Mouse (Mus musculus) fat pad, adult 2 months (tissue): Measurements from ENCODE around the gene Rap1gap2.

Experiments used
- DNase-seq: peaks from one replicate; pipeline ENCODE4 v3.0.0-alpha.2; 2011; ENCODE audit warnings: low read depth, low spot score; ENCODE audit errors: extremely low read depth

The Rap1gap2 gene

GRCm38 (mm10) chr11:74610545-74611176, at the start of gene Rap1gap2:
TSS of gene Rap1gap2 (minus strand) at chr11:74610915.
- DNase-seq, result no peak

- DNase-seq, result no peak
Observed at GRCm38 (mm10) chr11:74660336-74660735, 49.6 kb upstream of the Rap1gap2 start.

DNA sequence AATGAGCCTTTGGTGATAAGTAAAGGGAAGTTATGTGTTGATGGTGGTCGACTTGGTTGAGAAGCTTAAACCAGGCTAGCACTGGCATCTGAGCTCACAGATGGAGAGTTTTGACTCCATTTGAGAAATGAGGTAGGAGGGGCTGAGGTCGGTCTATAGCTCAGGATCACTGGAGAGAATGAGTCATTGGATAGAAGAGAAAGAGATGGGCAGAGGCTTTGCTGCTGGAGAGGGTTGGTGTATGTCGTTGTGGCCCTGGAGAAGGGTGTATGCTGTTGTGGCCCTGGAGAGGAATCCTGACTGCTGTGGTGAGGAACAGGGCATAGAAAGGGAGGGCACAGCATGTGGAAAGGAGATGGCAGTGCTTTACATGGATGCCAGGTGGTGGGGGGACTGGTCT, 45.2 kb upstream of the Rap1gap2 start:
- no peak for DNase-seq

DNA sequence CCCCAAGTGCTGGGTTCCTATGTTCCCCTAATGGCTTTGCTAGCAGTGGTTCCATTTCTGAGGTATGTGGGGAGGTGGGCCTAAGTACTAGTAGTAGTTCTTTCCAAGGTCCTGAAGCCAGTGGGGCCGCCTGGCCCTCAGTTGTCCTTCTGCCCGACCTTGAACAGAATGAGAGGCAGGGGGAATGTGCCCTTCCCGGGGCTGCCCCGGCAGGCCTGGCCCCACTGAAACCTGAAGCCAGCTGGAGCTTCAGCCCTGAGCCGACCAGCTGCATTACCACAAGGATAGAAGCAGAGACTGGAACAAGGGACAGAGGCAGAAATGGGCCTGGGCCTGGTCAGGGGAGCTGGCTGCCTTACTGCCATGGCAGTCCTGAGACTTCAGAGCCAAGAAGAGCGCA, 42.7 kb upstream of the Rap1gap2 start:
- DNase-seq, result no peak

DNA sequence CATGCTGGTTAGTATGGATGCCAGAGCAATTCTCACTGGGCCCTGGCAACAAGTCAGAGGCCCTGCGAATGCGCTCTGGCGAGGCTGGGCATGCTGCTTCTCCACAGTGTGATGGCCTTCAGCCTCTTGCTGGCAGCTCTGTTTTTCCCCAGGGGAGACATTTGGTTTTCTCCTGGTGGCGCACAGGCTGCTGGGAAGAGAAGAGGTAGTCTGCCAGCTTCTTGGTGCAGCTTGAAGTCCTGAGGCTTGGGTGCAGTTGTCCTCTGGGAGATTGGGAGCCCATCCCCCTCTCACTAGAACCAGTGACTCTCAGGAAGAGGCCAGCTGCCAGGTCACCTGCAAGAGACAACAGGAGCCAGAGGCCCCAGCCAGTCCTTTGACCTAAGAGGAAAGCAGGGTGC, 42.1 kb upstream of the Rap1gap2 start:
- no peak for DNase-seq

DNA sequence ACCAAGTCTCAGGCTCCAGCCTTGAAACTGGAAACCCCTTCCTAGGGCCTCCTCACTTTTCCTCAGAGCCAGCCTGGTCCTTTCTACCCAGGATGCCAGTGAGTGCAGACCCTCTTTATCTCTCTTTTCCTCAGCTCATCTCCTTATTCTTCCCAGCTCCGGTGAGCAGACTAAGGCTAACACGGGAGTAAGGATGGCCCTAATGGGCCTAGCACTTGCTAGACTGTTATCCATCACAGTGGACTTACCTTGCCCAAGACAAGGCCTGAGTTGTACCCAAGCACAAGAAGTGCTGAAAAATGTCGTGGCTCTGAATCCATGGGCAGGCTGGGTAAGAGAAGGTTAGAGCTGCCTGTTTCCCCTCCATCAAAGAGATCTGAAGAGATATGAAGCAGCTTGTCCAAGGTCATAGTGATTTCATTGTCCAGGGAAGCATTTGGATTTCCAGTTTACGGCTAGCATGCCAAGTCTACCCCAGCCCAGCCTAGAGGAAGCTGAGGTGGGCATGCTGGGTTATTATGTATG, 39.9 kb upstream of the Rap1gap2 start:
- no peak for DNase-seq

- DNase-seq, result no peak
Observed at GRCm38 (mm10) chr11:74649647-74650551, 39.2 kb upstream of the Rap1gap2 start.

- peak; percentile 74 for DNase-seq
Observed at GRCm38 (mm10) chr11:74649095-74649646, 38.5 kb upstream of the Rap1gap2 start, which contains the start of gene Cluh. TSS of gene Cluh (plus strand) at chr11:74649495.

DNA sequence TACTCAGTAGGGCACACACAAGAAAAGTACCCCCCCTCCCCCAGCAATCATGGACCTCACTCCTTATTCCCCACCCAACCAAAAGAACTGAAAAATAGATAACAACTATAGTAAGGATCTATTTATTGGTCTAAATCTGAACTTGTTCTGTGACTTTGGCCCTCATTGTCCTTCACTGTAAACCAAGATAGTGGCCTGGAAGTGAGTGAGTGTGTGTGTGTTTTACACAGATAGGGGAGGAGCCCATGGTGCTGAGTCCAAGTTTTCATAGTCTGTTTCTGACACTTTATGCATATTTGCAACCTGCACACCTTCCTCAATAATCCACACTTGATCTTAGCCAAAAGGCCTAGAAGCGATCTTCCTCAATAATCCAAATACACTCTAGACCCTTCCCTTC, 38.0 kb upstream of the Rap1gap2 start:
- DNase-seq, result no peak

GRCm38 (mm10) chr11:74647966-74648365, 37.3 kb upstream of the Rap1gap2 start:
- DNase-seq, result no peak

DNA sequence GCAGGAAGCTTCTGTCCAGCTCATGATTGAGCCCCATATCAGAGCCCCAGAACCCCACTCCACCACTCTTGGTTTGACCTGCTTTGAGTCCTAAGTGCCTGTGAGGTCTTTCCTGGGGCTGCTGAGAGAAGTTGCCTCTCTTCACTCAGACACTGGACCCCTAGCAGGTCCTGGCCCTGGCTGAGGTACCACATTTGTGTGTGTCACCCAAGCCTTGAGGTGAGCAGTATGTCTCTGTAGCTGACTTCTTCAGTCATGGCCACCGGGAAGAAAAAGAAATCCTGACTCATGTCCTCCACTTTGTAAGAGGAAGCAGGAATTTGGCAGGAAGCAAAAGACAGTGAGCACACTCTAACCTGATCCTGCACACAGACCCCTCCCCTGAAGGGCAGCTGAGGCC, 28.9 kb upstream of the Rap1gap2 start:
- no peak for DNase-seq

GRCm38 (mm10) chr11:74638791-74639411, 28.2 kb upstream of the Rap1gap2 start:
- peak; percentile 58 for DNase-seq

DNA sequence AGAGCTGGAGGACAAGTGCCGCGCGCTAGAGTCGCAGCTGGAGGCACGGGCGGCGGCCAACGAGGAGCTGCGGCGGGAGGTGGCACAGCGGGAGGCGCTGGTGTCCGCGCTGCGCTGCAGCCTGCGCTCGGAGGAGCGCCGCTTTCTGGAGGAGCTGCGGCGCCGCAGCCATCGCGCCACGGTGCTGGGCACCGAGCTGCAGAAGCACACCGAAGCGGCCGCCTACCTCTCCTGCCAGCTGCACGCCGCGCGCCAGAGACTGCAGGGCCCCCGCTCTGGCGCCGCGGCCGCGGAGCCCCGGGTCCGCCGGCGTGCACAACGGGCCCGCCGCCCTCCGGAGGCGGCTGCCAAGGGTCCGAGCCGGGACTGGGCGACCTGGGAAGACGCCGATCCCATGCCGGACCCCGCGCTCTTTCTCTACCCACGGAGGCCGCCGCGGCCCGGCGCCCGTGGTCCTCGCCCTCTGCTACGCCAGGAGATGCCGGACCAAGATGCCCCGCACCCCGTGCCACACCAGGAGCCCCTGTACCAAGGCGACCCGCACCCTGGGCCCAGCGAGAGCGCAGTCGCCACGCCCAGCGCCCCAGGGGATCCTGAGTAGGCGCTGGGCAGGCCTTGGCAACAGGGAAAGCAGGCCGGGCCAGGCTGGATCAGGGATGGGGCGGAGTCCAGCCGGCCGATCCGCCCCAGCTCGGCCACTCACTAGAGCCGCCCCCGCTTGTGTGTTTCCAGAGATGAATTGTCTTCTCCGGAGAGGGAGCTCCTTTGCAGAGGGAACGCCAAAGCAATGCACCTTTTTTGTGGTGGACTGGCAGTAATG, 27.5 kb upstream of the Rap1gap2 start:
- DNase-seq, result no peak

- DNase-seq, result no peak
Observed at GRCm38 (mm10) chr11:74637486-74637885, 26.8 kb upstream of the Rap1gap2 start.

GRCm38 (mm10) chr11:74634490-74635275, 24.0 kb upstream of the Rap1gap2 start:
- DNase-seq, result no peak

DNA sequence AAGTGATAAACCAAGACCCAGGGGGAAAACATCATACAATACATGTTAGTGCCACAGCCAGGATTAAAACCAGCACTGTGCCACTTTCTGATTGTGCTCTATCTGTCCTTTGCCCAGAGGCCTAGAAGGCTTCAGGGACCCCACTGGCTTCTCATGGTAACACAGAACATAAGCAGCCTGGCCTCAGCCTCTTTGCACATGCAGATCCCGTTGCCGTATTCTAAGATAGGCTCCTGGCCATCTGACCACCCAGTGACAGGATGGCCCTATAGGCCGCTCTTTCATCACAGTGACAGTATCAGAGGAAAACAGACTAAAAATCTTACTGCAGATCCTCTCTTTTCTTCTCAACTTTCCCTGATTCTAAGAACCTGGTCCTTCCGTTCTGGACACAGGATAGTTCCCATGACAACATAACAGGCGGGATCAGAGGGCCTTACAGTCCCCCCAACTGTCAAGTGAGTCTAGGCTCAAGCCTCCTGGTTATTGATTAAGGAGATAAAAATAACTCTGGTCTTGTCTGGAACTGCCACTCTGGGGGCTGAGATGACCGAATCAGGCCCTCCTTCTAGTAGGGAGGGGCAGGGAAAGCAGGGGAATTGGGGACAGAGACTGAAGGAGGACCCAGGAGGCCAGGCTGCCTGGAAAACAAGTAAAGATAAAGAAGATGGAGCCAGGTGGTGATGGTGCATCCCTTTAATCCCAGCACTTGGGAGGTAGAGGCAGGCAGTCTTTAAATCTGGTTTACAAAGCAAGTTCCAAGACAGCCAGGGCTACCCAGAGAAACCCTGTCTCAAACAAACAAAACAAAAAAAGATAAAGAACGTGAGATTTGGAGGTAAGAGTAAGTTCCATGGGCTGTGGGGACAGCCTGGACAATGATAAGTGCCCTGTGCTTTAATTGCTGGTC, 21.4 kb upstream of the Rap1gap2 start:
- no peak for DNase-seq

DNA sequence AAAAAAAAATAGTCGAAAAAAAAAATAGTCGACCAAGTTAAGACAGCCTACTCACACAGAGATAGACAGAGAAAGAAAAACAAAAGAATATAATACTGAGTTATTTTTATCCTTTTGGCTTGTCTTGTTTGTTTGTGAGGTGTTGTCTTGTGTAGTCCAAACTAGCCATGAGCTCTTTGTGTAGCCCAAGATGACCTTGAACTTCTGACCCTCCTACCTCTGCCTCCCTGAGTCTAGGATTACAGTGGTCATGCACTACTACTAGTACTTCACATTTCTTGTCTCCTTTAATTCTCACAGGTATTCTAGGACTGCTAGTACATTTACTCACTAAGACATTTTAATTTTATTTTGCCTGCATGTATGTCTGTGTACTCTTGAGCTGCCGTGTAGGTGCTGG, 16.8 kb upstream of the Rap1gap2 start:
- DNase-seq, result no peak

DNA sequence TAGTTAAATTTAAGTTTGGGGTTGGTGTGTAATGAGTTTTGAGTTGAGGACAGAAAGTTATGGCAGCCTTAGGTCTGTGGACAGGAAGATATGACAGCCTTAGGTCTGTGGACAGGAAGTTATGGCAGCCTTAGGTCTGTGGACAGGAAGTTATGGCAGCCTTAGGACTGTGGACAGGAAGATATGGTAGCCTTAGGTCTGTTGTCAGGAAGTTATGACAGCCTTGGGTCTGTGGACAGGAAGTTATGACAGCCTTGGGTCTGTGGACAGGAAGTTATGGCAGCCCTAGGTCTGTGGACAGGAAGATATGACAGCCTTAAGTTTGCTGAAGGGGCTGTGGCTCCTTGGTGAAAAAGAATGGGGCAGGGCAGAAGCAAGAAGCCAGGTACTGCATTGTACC, 14.6 kb upstream of the Rap1gap2 start:
- DNase-seq, result no peak

DNA sequence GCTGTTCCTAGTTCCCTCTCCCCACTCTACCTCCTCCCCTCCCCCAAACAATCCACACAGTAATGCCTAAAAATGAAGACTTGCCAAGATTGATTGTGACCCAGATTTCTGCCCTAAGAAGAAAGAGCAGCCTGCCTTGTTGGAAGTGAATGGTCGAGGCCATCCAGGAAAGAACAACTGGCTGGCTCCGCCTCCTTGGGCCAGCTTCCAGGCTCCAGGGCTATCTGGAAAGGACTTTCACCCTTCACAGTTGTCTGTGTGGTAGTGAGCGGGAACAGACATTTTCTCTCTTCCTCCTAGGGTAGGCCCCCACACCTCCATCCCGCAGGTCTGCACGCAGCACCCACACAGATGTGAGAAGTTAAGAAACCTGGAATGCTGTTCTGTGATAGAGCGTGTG, 13.0 kb upstream of the Rap1gap2 start:
- no peak for DNase-seq
